Mouse (Mus musculus): ENCODE measurements at regions not wholly inside any gene's neighbourhood (a gene's known extent, or its start where the extent isn't known, plus 50 kb on each side); places are given as distances from the start of the nearest gene placed in this dataset.

DNA sequence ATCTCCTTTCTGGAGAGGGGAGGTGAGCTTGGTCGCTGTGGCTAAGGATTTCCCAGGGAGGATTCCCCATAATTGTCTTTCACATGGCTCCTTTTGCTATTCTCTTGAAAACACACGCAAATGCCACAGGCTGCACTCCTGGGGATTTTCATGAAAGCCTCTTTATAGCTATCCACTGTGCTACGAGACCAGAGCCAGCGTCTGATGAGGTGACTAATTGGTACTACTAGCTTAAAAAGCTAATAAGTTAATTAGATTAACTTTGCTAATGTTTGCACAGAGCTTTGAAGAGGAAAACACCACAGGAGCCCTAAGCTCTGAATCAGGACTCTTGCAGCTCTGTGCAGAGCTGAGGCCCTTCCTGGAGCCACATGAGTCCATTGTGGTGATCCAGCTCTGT, 140.1 kb downstream of the Nkx6-1 start:
- H3K27ac ChIP-seq (ENCODE audit: insufficient read depth, low read depth) = no peak overlapping the region
- H3K4me1 ChIP-seq (ENCODE audit: control insufficient read depth in 1 of 2, insufficient read depth in 2 of 2) = no peaks in the 10 kb centered on the region
- in situ Hi-C loops (cut with MboI; ENCODE audit: low pct_ligation_motif_present, low pct_unique_long_range_greater_than_20kb, low sequenced_read_pairs) = no loop called here
- H3K36me3 ChIP-seq (replicated peaks in 1 of 2; ENCODE audit: control insufficient read depth in 1 of 2, insufficient read depth in 1 of 2, low read length in 1 of 2) = no peaks in the 10 kb centered on the region
- TF ChIP-seq JUND (conservative IDR thresholded peaks at IDR 0.05; ENCODE audit: low read depth, low read length) (no peak), ELF1 (IDR thresholded peaks at IDR 0.05; ENCODE audit: low read depth, low read length) (no peak), KAT2A (IDR thresholded peaks at IDR 0.05; ENCODE audit: insufficient replicate concordance, low read length) (no peak), MAFK (IDR thresholded peaks at IDR 0.05; ENCODE audit: insufficient replicate concordance, low read length) (no peak), E2F4 (IDR thresholded peaks at IDR 0.05; ENCODE audit: insufficient replicate concordance, low read depth, low read length) (no peak), MYC (IDR thresholded peaks at IDR 0.05; ENCODE audit: low read depth, low read length) (no peak), TCF12 (IDR thresholded peaks at IDR 0.05; ENCODE audit: low read depth, low read length) (no peak), MXI1 (IDR thresholded peaks at IDR 0.05; ENCODE audit: low read depth, low read length) (no peak), MAX (IDR thresholded peaks at IDR 0.05; ENCODE audit: low read length) (no peak), USF2 (conservative IDR thresholded peaks at IDR 0.05; ENCODE audit: low read depth, low read length) (no peak), MAZ (IDR thresholded peaks at IDR 0.05; ENCODE audit: low read depth, low read length) (no peak), PAX5 (IDR thresholded peaks at IDR 0.05; ENCODE audit: low read length) (no peak), JUN (IDR thresholded peaks at IDR 0.05; ENCODE audit: insufficient read depth, low read depth, low read length) (no peak), MEF2A (IDR thresholded peaks at IDR 0.05; ENCODE audit: borderline replicate concordance, low read depth, low read length) (no peak), ZMIZ1 (IDR thresholded peaks at IDR 0.05; ENCODE audit: low read depth, low read length) (no peak), USF1 (IDR thresholded peaks at IDR 0.05; ENCODE audit: low read depth, low read length) (no peak), TBP (conservative IDR thresholded peaks at IDR 0.05; ENCODE audit: low read depth, low read length) (no peak), GABPA (IDR thresholded peaks at IDR 0.05; ENCODE audit: insufficient replicate concordance, low read depth, low read length) (no peak), CHD2 (IDR thresholded peaks at IDR 0.05; ENCODE audit: low read length) (no peak)
- DNase-seq (ENCODE audit: extremely low read depth) = no peak
- dilution Hi-C loops (cut with MboI; ENCODE audit: extremely low pct_ligation_motif_present, extremely low pct_unique_long_range_greater_than_20kb, low sequenced_read_pairs) = no loop called here
- H3K4me2 ChIP-seq (ENCODE audit: insufficient read depth, low read depth, poor library complexity, severe bottlenecking) = no peak overlapping the region
- no peaks in the 10 kb centered on the region for H3K27me3 ChIP-seq (replicated peaks)
- no peaks in the 10 kb centered on the region for H3K79me2 ChIP-seq (replicated peaks; ENCODE audit: control insufficient read depth, extremely low read depth, insufficient read depth, poor library complexity, severe bottlenecking)
- no peak overlapping the region for H3K9ac ChIP-seq (ENCODE audit: insufficient read depth, low read depth)
- H3K4me3 ChIP-seq (replicated peaks in 1 of 3; ENCODE audit: low read depth in 2 of 3, low read length in 2 of 3, poor library complexity in 1 of 3) = no peak overlapping the region
- H3K9me3 ChIP-seq (replicated peaks; ENCODE audit: low read length) = peaks cover 73% of the 10 kb centered on the region

GRCm38 (mm10) chr5:101523902-101524301, 140.9 kb downstream of the Nkx6-1 start:
- Histone ChIP-seq H3K4me1 (ENCODE audit: control insufficient read depth in 1 of 2, insufficient read depth in 2 of 2) (no peaks in the 10 kb centered on the region), H3K4me2 (ENCODE audit: insufficient read depth, low read depth, poor library complexity, severe bottlenecking) (no peak overlapping the region), H3K9ac (ENCODE audit: insufficient read depth, low read depth) (no peak overlapping the region), H3K79me2 (replicated peaks; ENCODE audit: control insufficient read depth, extremely low read depth, insufficient read depth, poor library complexity, severe bottlenecking) (no peaks in the 10 kb centered on the region), H3K9me3 (replicated peaks; ENCODE audit: low read length) (peaks cover 73% of the 10 kb centered on the region), H3K4me3 (replicated peaks in 1 of 3; ENCODE audit: low read depth in 2 of 3, low read length in 2 of 3, poor library complexity in 1 of 3) (no peak overlapping the region), H3K27me3 (replicated peaks) (no peaks in the 10 kb centered on the region), H3K27ac (ENCODE audit: insufficient read depth, low read depth) (no peak overlapping the region), H3K36me3 (replicated peaks in 1 of 2; ENCODE audit: control insufficient read depth in 1 of 2, insufficient read depth in 1 of 2, low read length in 1 of 2) (no peaks in the 10 kb centered on the region)
- TF ChIP-seq JUN (IDR thresholded peaks at IDR 0.05; ENCODE audit: insufficient read depth, low read depth, low read length) (no peak), ZKSCAN1 (IDR thresholded peaks at IDR 0.05; ENCODE audit: borderline replicate concordance, low read depth, low read length) (no peak), UBTF (IDR thresholded peaks at IDR 0.05; ENCODE audit: low read depth, low read length) (no peak), RCOR1 (conservative IDR thresholded peaks at IDR 0.05; ENCODE audit: low read depth, low read length) (no peak), MAZ (IDR thresholded peaks at IDR 0.05; ENCODE audit: low read depth, low read length) (no peak), MAFK (IDR thresholded peaks at IDR 0.05; ENCODE audit: insufficient replicate concordance, low read length) (no peak), E2F4 (IDR thresholded peaks at IDR 0.05; ENCODE audit: insufficient replicate concordance, low read depth, low read length) (no peak), POLR2AphosphoS2 (IDR thresholded peaks at IDR 0.05; ENCODE audit: low read depth, low read length) (no peak), ZMIZ1 (IDR thresholded peaks at IDR 0.05; ENCODE audit: low read depth, low read length) (no peak), JUND (conservative IDR thresholded peaks at IDR 0.05; ENCODE audit: low read depth, low read length) (no peak), HCFC1 (IDR thresholded peaks at IDR 0.05; ENCODE audit: low read depth, low read length) (no peak), ZC3H11A (IDR thresholded peaks at IDR 0.05; ENCODE audit: low read depth, low read length) (no peak), BHLHE40 (IDR thresholded peaks at IDR 0.05; ENCODE audit: low read depth, low read length) (no peak), MYC (IDR thresholded peaks at IDR 0.05; ENCODE audit: low read depth, low read length) (no peak)
- dilution Hi-C loops (cut with MboI; ENCODE audit: extremely low pct_ligation_motif_present, extremely low pct_unique_long_range_greater_than_20kb, low sequenced_read_pairs) = no loop called here
- no peak for DNase-seq (ENCODE audit: extremely low read depth)
- in situ Hi-C loops (cut with MboI; ENCODE audit: low pct_ligation_motif_present, low pct_unique_long_range_greater_than_20kb, low sequenced_read_pairs) = no loop called here

Measured in CH12.LX (cell line).